12 mouse cellular contexts compared by ENCODE assay signal in the genomic region with DNA sequence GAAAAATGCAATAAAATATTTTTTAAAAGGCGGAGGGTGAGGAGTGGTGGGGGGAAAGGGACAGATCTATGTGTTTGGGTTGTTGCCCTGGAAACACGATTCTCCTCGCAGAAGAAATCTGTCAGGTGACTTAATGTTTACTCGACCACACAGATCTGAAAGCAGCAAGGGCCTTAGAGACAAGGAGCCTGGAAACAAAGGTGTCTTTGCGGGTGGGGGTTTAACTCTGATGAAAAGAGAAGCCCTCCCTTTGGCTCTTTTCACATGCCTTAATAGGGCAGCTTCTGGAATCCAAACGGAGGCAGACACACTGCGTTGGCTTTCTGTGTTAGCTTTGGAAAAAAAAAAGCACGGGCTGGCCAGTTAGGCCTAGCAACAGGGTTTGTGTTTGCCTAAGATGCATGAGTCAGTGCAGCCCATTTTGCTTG. TPM values are rescaled to one million over a fixed set of nuclear protein-coding genes. Genes with fewer than 3 reads are reported as not detected.
DNase-seq lines count a peak whose midpoint lies in the region; ATAC-seq and TF ChIP-seq lines count a peak whose summit lies in the region.
"Had no signal": no experiment of that assay in that cellular context is flagged by ENCODE, and none has a peak within 500 bp of the region (broad histone marks: within the 10 kb centered on the region; RNA-seq: fewer than 3 reads in every experiment).

No protein-coding gene starts in this region.

- WGBS in heart, adult 2 months = 51% methylated on average over 8 of the region's 8 CpGs
- 60% methylated on average over 8 of the region's 8 CpGs for WGBS in heart, embryonic 12.5 days
- 10% methylated on average over 8 of the region's 8 CpGs for WGBS in forebrain, embryonic 15.5 days
- WGBS in midbrain, embryonic 13.5 days = 28% methylated on average over 8 of the region's 8 CpGs

- H3K4me2 ChIP-seq in heart, embryonic 12.5 days = no peak overlapping the region
- no peak overlapping the region for H3K4me2 ChIP-seq in forebrain, embryonic 15.5 days (replicated peaks)
- H3K4me2 ChIP-seq in midbrain, embryonic 13.5 days (replicated peaks) = no peak overlapping the region
- H3K4me2 ChIP-seq: liver, embryonic 13.5 days; neural tube, embryonic 12.5 days had no signal

- no peaks in the 10 kb centered on the region for H3K36me3 ChIP-seq in heart, adult 2 months (ENCODE audit: control insufficient read depth, insufficient read depth, low read length)
- peaks cover 43% of the 10 kb centered on the region for H3K36me3 ChIP-seq in heart, embryonic 12.5 days
- no peaks in the 10 kb centered on the region for H3K36me3 ChIP-seq in forebrain, embryonic 15.5 days
- no peaks in the 10 kb centered on the region for H3K36me3 ChIP-seq in midbrain, embryonic 13.5 days
- H3K36me3 ChIP-seq: neural tube, embryonic 12.5 days had no signal

- peaks cover 5% of the 10 kb centered on the region for H3K4me1 ChIP-seq in heart, adult 2 months (ENCODE audit: control insufficient read depth, insufficient read depth, low read length)
- peaks cover 10% of the 10 kb centered on the region for H3K4me1 ChIP-seq in heart, embryonic 12.5 days (replicated peaks)
- peaks cover 41% of the 10 kb centered on the region for H3K4me1 ChIP-seq in forebrain, embryonic 15.5 days
- peaks cover 30% of the 10 kb centered on the region for H3K4me1 ChIP-seq in midbrain, embryonic 13.5 days (replicated peaks)

- no peak for TF ChIP-seq EP300 in heart, adult 2 months (IDR thresholded peaks at IDR 0.05; ENCODE audit: insufficient read depth, low read depth, low read length)

- H3K79me2 ChIP-seq in heart, adult 2 months (replicated peaks; ENCODE audit: control insufficient read depth, insufficient read depth, low read length) = no peaks in the 10 kb centered on the region

- no peak for ATAC-seq in heart, embryonic 12.5 days (ENCODE audit: insufficient number of reproducible peaks, low FRiP score)
- no peak for ATAC-seq in forebrain, embryonic 15.5 days (replicated peaks)
- ATAC-seq in midbrain, embryonic 13.5 days = no peak; the same call in 1 of the 2 replicates

- H3K9ac ChIP-seq in heart, adult 2 months (ENCODE audit: low read depth, low read length) = no peak overlapping the region
- no peak overlapping the region for H3K9ac ChIP-seq in heart, embryonic 12.5 days
- no peak overlapping the region for H3K9ac ChIP-seq in forebrain, embryonic 15.5 days (replicated peaks)
- H3K9ac ChIP-seq in midbrain, embryonic 13.5 days (replicated peaks) = no peak overlapping the region
- H3K9ac ChIP-seq: liver, embryonic 13.5 days; neural tube, embryonic 12.5 days had no signal

- H3K27me3 ChIP-seq in heart, adult 2 months (ENCODE audit: control insufficient read depth, insufficient read depth, low read length) = no peaks in the 10 kb centered on the region
- H3K27me3 ChIP-seq in heart, embryonic 12.5 days (replicated peaks) = no peaks in the 10 kb centered on the region
- no peaks in the 10 kb centered on the region for H3K27me3 ChIP-seq in forebrain, embryonic 15.5 days
- H3K27me3 ChIP-seq in midbrain, embryonic 13.5 days = no peaks in the 10 kb centered on the region
- H3K27me3 ChIP-seq: liver, embryonic 13.5 days; neural tube, embryonic 12.5 days had no signal

- peak overlapping the region; percentile 8 for H3K27ac ChIP-seq in heart, adult 2 months
- no peak overlapping the region; the same call in 1 of the 2 replicates for H3K27ac ChIP-seq in heart, embryonic 12.5 days (ENCODE audit: poor library complexity, severe bottlenecking)
- H3K27ac ChIP-seq in forebrain, embryonic 15.5 days (replicated peaks) = peak overlapping the region; percentile 27
- peak overlapping the region; percentile 57; the same call in 1 of the 2 replicates for H3K27ac ChIP-seq in midbrain, embryonic 13.5 days
- H3K27ac ChIP-seq: liver, embryonic 13.5 days; neural tube, embryonic 12.5 days had no signal

- intact Hi-C loops in heart, adult 2 months (cut with DNase I) = no loop called here
- intact Hi-C loops in left cerebral cortex, postnatal 4 days (cut with DNase I) = no loop called here

- no peak for TF ChIP-seq POLR2A in heart, adult 2 months (IDR thresholded peaks at IDR 0.05; ENCODE audit: insufficient read depth, low read depth, low read length)

- DNase-seq in heart, adult 2 months = peak in 1 of 2 experiments; percentile 45
- peak; percentile 62 for DNase-seq in Muller cell, postnatal 12 days (ENCODE audit: inconsistent ontology term)
- DNase-seq in left cerebral cortex, postnatal 4 days = no peak
- no peak for DNase-seq in adrenal gland, adult 18-20 months (ENCODE audit: low spot score in 2 of 2)
- DNase-seq in thymus, postnatal 25 days = no peak
- DNase-seq: cerebellum, adult 9-10 months; liver, embryonic 13.5 days; thymus, postnatal 36 days had no signal

- H3K9me3 ChIP-seq in heart, embryonic 12.5 days (replicated peaks) = no peaks in the 10 kb centered on the region
- no peaks in the 10 kb centered on the region for H3K9me3 ChIP-seq in forebrain, embryonic 15.5 days
- H3K9me3 ChIP-seq in midbrain, embryonic 13.5 days = no peaks in the 10 kb centered on the region
- H3K9me3 ChIP-seq: liver, embryonic 13.5 days; neural tube, embryonic 12.5 days had no signal

- no peak for TF ChIP-seq CTCF in heart, adult 2 months (IDR thresholded peaks at IDR 0.05)

- H3K4me3 ChIP-seq in heart, adult 2 months = no peak overlapping the region
- H3K4me3 ChIP-seq in heart, embryonic 12.5 days = no peak overlapping the region
- no peak overlapping the region for H3K4me3 ChIP-seq in forebrain, embryonic 15.5 days
- no peak overlapping the region for H3K4me3 ChIP-seq in midbrain, embryonic 13.5 days (replicated peaks)
- H3K4me3 ChIP-seq: liver, embryonic 13.5 days; neural tube, embryonic 12.5 days had no signal

RNA-seq across cellular contexts. Expression of a gene that starts 10.3 kb away (rescaled TPM):
- total RNA-seq in heart, adult 2 months (2021) = 10 to 100 TPM; 12.3 to 15.0 TPM
- 7.2 and 7.3 TPM in 2 replicates for polyA plus RNA-seq in heart, adult 2 months (2012; rRNA removed)
- polyA plus RNA-seq in heart, embryonic 12.5 days (2016; fragmentation: Nextera tagmentation; extraction: Ambion mirVana) = 10.3 and 12.1 TPM in 2 replicates
- polyA plus RNA-seq in forebrain, embryonic 15.5 days (2015; fragmentation: Nextera tagmentation; extraction: Ambion mirVana) = 40.7 and 42.8 TPM in 2 replicates
- polyA plus RNA-seq in midbrain, embryonic 13.5 days (2015; fragmentation: Nextera tagmentation; extraction: Ambion mirVana) = 19.3 and 21.3 TPM in 2 replicates
- total RNA-seq in left cerebral cortex, postnatal 4 days (2021) = 100 to 1,000 TPM in 1 of 2 experiments, 10 to 100 TPM in 1; 97.3 to 112 TPM
- total RNA-seq in adrenal gland, adult 18-20 months (2021) = 10 to 100 TPM; 15.4 to 20.2 TPM

RNA-seq across cellular contexts. Expression of a gene that starts 29.5 kb away (rescaled TPM):
- total RNA-seq in heart, adult 2 months (2021) = 1 to 10 TPM; 2.6 to 3.1 TPM
- polyA plus RNA-seq in heart, adult 2 months (2012; rRNA removed) = 3.4 and 5.5 TPM in 2 replicates
- 18.4 and 19.4 TPM in 2 replicates for polyA plus RNA-seq in heart, embryonic 12.5 days (2016; fragmentation: Nextera tagmentation; extraction: Ambion mirVana)
- polyA plus RNA-seq in forebrain, embryonic 15.5 days (2015; fragmentation: Nextera tagmentation; extraction: Ambion mirVana) = 13.1 and 14.3 TPM in 2 replicates
- 12.5 and 13.8 TPM in 2 replicates for polyA plus RNA-seq in midbrain, embryonic 13.5 days (2015; fragmentation: Nextera tagmentation; extraction: Ambion mirVana)
- total RNA-seq in left cerebral cortex, postnatal 4 days (2021) = 1 to 10 TPM; 2.6 to 3.0 TPM
- 1 to 10 TPM; 1.9 to 2.6 TPM for total RNA-seq in adrenal gland, adult 18-20 months (2021)

RNA-seq across cellular contexts. Expression of a gene that starts 29.7 kb away (rescaled TPM):
- total RNA-seq in heart, adult 2 months (2021) = 10 to 100 TPM; 18.5 to 18.7 TPM
- 14.8 and 17.7 TPM in 2 replicates for polyA plus RNA-seq in heart, adult 2 months (2012; rRNA removed)
- polyA plus RNA-seq in heart, embryonic 12.5 days (2016; fragmentation: Nextera tagmentation; extraction: Ambion mirVana) = 32.3 and 33.4 TPM in 2 replicates
- 11.2 and 11.9 TPM in 2 replicates for polyA plus RNA-seq in forebrain, embryonic 15.5 days (2015; fragmentation: Nextera tagmentation; extraction: Ambion mirVana)
- 10.8 and 11.1 TPM in 2 replicates for polyA plus RNA-seq in midbrain, embryonic 13.5 days (2015; fragmentation: Nextera tagmentation; extraction: Ambion mirVana)
- 1 to 10 TPM; 6.3 to 8.0 TPM for total RNA-seq in left cerebral cortex, postnatal 4 days (2021)
- total RNA-seq in adrenal gland, adult 18-20 months (2021) = 10 to 100 TPM; 13.9 to 14.9 TPM

RNA-seq across cellular contexts. Expression of a gene that starts 59.4 kb away (rescaled TPM):
- total RNA-seq in heart, adult 2 months (2021) = 10 to 100 TPM; 64.8 to 82.1 TPM
- polyA plus RNA-seq in heart, adult 2 months (2012; rRNA removed) = 55.9 and 62.6 TPM in 2 replicates
- 17.4 TPM in 2 replicates for polyA plus RNA-seq in heart, embryonic 12.5 days (2016; fragmentation: Nextera tagmentation; extraction: Ambion mirVana)
- polyA plus RNA-seq in forebrain, embryonic 15.5 days (2015; fragmentation: Nextera tagmentation; extraction: Ambion mirVana) = 45.0 and 46.6 TPM in 2 replicates
- polyA plus RNA-seq in midbrain, embryonic 13.5 days (2015; fragmentation: Nextera tagmentation; extraction: Ambion mirVana) = 33.0 and 36.2 TPM in 2 replicates
- 100 to 1,000 TPM in 1 of 2 experiments, 10 to 100 TPM in 1; 94.5 to 101 TPM for total RNA-seq in left cerebral cortex, postnatal 4 days (2021)
- 10 to 100 TPM; 39.6 to 50.7 TPM for total RNA-seq in adrenal gland, adult 18-20 months (2021)
